Comparison of ENCODE assay signal across 8 mouse cellular contexts in the genomic region with DNA sequence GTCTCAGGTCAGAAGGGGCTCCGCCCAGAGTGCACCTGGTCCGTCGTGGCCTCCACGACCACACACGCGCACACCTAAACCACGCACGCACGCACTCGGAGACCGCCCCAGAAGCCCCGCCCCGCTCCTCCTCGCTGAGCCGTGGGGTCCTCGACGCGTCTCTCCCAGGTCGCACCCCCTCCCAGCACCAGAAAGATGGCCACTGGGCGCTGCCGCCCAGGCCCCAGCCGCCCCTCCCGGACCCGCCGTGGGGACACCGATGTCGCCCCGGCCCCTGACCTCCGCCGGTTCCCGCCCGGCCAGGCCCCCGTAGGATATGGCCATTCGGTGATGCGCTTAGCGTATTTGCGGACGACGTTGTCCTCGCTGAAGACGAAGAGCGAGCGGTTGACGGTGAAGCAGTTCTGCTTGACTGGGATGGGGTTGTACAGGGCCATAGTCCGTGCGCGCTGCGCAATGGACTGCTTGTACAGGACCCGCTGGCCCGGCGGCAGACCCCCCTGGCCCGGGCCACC. TPM values are rescaled to one million over a fixed set of nuclear protein-coding genes. Genes with fewer than 3 reads are reported as not detected.
DNase-seq lines count a peak whose midpoint lies in the region; ATAC-seq and TF ChIP-seq lines count a peak whose summit lies in the region.

No protein-coding gene starts in this region.

- DNase-seq in adrenal gland, postnatal 10 days = peak; percentile 10
- DNase-seq in adrenal gland, adult 18-20 months (ENCODE audit: low spot score in 2 of 2) = no peak
- no peak for DNase-seq in thymus, adult 2 months
- DNase-seq in thymus, adult 18-20 months = no peak
- no peak for DNase-seq in liver, embryonic 13.5 days
- DNase-seq in right cerebral cortex, postnatal 36 days (ENCODE audit: low spot score in 2 of 2) = peak; percentile 51 to 67
- DNase-seq in spleen, postnatal 14 days (ENCODE audit: low spot score in 2 of 2) = no peak

- peaks cover 10% of the 10 kb centered on the region for H3K27me3 ChIP-seq in thymus, adult 2 months (ENCODE audit: control insufficient read depth, insufficient read depth, low read length)
- no peaks in the 10 kb centered on the region for H3K27me3 ChIP-seq in hindbrain, embryonic 15.5 days
- H3K27me3 ChIP-seq in liver, embryonic 13.5 days = peaks cover 58% of the 10 kb centered on the region

- H3K9me3 ChIP-seq in hindbrain, embryonic 15.5 days = no peaks in the 10 kb centered on the region
- no peaks in the 10 kb centered on the region for H3K9me3 ChIP-seq in liver, embryonic 13.5 days (replicated peaks)

- H3K27ac ChIP-seq in thymus, adult 2 months (ENCODE audit: control insufficient read depth, insufficient read depth, low read length) = no peak overlapping the region
- H3K27ac ChIP-seq in hindbrain, embryonic 15.5 days (replicated peaks) = peak overlapping the region; percentile 89
- H3K27ac ChIP-seq in liver, embryonic 13.5 days = no peak overlapping the region

- 3% methylated on average over 51 of the region's 52 CpGs for WGBS in thymus, adult 2 months
- WGBS in hindbrain, embryonic 15.5 days = under 1% methylated on average over 52 of the region's 52 CpGs
- under 1% methylated on average over 51 of the region's 52 CpGs for WGBS in liver, embryonic 13.5 days (ENCODE audit: insufficient replicate concordance)

- ATAC-seq in hindbrain, embryonic 15.5 days (ENCODE audit: low FRiP score, low read depth) = peak; percentile 70
- ATAC-seq in liver, embryonic 13.5 days (ENCODE audit: low read depth) = peak; percentile 19

- peak overlapping the region; percentile 8 for H3K4me3 ChIP-seq in thymus, adult 2 months (ENCODE audit: control insufficient read depth, insufficient read depth, low read length)
- H3K4me3 ChIP-seq in hindbrain, embryonic 15.5 days = peak overlapping the region; percentile 78
- H3K4me3 ChIP-seq in liver, embryonic 13.5 days (replicated peaks) = peak overlapping the region; percentile 55

- peaks cover 17% of the 10 kb centered on the region for H3K4me1 ChIP-seq in thymus, adult 2 months (replicated peaks; ENCODE audit: control insufficient read depth, insufficient read depth, low read length)
- peaks cover 41% of the 10 kb centered on the region for H3K4me1 ChIP-seq in hindbrain, embryonic 15.5 days (replicated peaks)
- peaks cover 19% of the 10 kb centered on the region for H3K4me1 ChIP-seq in liver, embryonic 13.5 days (replicated peaks)

- peak overlapping the region; percentile 88 for H3K4me2 ChIP-seq in hindbrain, embryonic 15.5 days
- peak overlapping the region; percentile 75 for H3K4me2 ChIP-seq in liver, embryonic 13.5 days

- TF ChIP-seq CTCF in thymus, adult 2 months (IDR thresholded peaks at IDR 0.05; ENCODE audit: borderline replicate concordance, control insufficient read depth, extremely low read depth, insufficient read depth, low read length, poor library complexity) = no peak

- no peak for TF ChIP-seq POLR2A in thymus, adult 2 months (IDR thresholded peaks at IDR 0.05; ENCODE audit: control insufficient read depth, extremely low read depth, insufficient read depth, low read length, poor library complexity)

- no peaks in the 10 kb centered on the region for H3K36me3 ChIP-seq in thymus, adult 2 months (ENCODE audit: control insufficient read depth, insufficient read depth, low read length)
- 0 out of 2 replicates have a peak, but pooled peaks cover 5% of the 10 kb centered on the region for H3K36me3 ChIP-seq in hindbrain, embryonic 15.5 days
- H3K36me3 ChIP-seq in liver, embryonic 13.5 days = no peaks in the 10 kb centered on the region

- H3K9ac ChIP-seq in hindbrain, embryonic 15.5 days = peak overlapping the region; percentile 95
- H3K9ac ChIP-seq in liver, embryonic 13.5 days = no peak overlapping the region

RNA-seq across cellular contexts. Expression of a gene that starts 0.4 kb away (rescaled TPM):
- total RNA-seq in adrenal gland, postnatal 10 days (2021) = 1 to 10 TPM; 2.1 to 5.8 TPM
- total RNA-seq in adrenal gland, adult 18-20 months (2021) = 1 to 10 TPM; 2.3 to 2.8 TPM
- polyA plus RNA-seq in thymus, adult 2 months (2012; rRNA removed) = 12.5 and 13.1 TPM in 2 replicates
- polyA plus RNA-seq in hindbrain, embryonic 15.5 days (2015; fragmentation: Nextera tagmentation; extraction: Ambion mirVana) = 13.4 and 17.5 TPM in 2 replicates
- polyA plus RNA-seq in liver, embryonic 13.5 days (2015; fragmentation: Nextera tagmentation; extraction: Ambion mirVana) = 0.03 and 0.15 TPM in 2 replicates

Comparison
In these comparisons a context has a peak if more than half of its experiments do, and no peak if none do; other contexts are left out.
1. DNase-seq: peak in adrenal gland, postnatal 10 days (single experiment) and right cerebral cortex, postnatal 36 days (2 of 2); none in adrenal gland, adult 18-20 months (0 of 2), thymus, adult 2 months (single experiment), thymus, adult 18-20 months (0 of 2), liver, embryonic 13.5 days (single experiment) and spleen, postnatal 14 days (0 of 2).
2. H3K4me3 ChIP-seq: peak in every context shown above with its lines; median percentile 78 in hindbrain, embryonic 15.5 days; 55 in liver, embryonic 13.5 days; 8 in thymus, adult 2 months.
3. RNA of a gene that starts 0.4 kb away (polyA plus RNA-seq): 13.4 to 17.5 TPM in hindbrain, embryonic 15.5 days and 12.5 to 13.1 TPM in thymus, adult 2 months; 0.03 to 0.15 TPM in liver, embryonic 13.5 days; every median in the first group is over 10 times any median in the second.